Mouse (Mus musculus): ENCODE data around the gene Gm45062. TPM values are rescaled to one million over a fixed set of nuclear protein-coding genes. Genes with fewer than 3 reads are reported as not detected.

Gm45062 gene
- 13.9 and 14.6 TPM in 2 replicates for polyA plus RNA-seq (2016; fragmentation: Nextera tagmentation; extraction: Ambion mirVana)

DNA sequence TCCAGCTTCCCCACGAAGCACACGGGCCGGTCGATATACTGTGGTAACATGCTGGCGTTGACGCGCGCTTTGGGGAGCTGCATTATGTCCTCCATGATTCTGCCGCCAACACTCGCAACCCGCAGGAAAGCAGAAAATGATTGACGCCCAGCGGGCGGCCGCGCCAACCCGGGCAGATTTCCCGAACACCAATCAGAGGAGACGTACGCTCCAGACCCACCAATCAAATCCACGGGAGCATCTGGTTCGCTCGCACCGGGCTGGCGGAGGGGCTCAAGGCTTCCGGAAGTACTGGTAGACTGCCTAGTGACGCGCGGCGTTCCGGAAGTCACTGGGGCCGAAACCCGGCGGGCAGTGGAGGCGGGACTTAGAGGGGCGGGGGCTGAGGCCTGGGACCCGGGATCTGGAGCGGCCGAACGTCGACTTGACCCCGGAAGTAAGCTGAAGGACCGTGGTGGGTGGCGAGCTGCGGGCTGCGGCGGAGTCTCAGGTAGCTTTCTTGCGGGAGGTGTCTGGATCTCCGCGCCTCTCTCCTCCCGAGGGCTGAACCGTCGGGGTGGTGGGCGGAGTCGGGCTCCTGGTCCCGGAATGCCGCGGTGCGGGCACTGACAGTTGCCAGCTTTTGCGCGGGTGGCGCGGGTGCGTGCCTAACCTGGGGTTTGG, at the start of gene Gm45062, which contains the start of the genes Rpa3 and Umad1:
Gene Gm45062, plus strand, starts transcription at position 447 of the 663 bp plus-strand sequence.
Gene Rpa3, minus strand, starts transcription at position 170 of the 663 bp plus-strand sequence.
Gene Umad1, plus strand, starts transcription at position 285 of the 663 bp plus-strand sequence.
- H3K9me3 ChIP-seq (replicated peaks): no peaks in the 10 kb centered on the region
- H3K27ac ChIP-seq: peak within 1 kb of the TSS; percentile 77
- peaks cover 8% of the 10 kb centered on the region for H3K4me1 ChIP-seq
- peak within 1 kb of the TSS; percentile 83 for H3K4me2 ChIP-seq (replicated peaks)
- H3K36me3 ChIP-seq: peaks cover 12% of the 10 kb centered on the region; the same call in 1 of the 2 replicates
- peak within 1 kb of the TSS; percentile 61 for H3K4me3 ChIP-seq
- WGBS: under 1% methylated on average over 64 of the region's 64 CpGs
- H3K27me3 ChIP-seq: no peaks in the 10 kb centered on the region
- ATAC-seq (ENCODE audit: low FRiP score): peak; percentile 100
- H3K9ac ChIP-seq: peak within 1 kb of the TSS; percentile 81

DNA sequence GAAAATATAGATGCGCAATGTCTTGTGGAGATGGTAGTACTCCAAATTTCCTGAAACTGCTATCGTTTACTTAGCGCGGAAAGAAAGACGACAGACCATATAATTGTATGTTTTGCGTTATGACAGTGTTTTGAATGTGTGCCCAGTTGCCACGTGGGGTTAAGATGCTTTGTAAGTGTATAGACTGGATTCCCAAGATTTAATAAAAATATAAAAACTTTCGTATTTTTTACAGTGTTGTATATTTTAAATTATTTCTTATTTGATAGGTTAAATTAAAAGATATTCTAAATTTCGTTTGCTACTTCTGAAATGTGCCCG, 49.4 kb upstream of the Gm45062 start:
- H3K9me3 ChIP-seq (replicated peaks): no peaks in the 10 kb centered on the region
- H3K27ac ChIP-seq: peak overlapping the region; percentile 94; the same call in 1 of the 2 replicates
- H3K9ac ChIP-seq: peak overlapping the region; percentile 87
- WGBS: 13% methylated on average over 10 of the region's 10 CpGs
- peak overlapping the region; percentile 57 for H3K4me2 ChIP-seq (replicated peaks)
- H3K4me3 ChIP-seq: peak overlapping the region; percentile 80
- peaks cover 6% of the 10 kb centered on the region; the same call in 1 of the 2 replicates for H3K36me3 ChIP-seq
- peaks cover 9% of the 10 kb centered on the region for H3K4me1 ChIP-seq
- H3K27me3 ChIP-seq: no peaks in the 10 kb centered on the region
- peak; percentile 15 for ATAC-seq (ENCODE audit: low FRiP score)

DNA sequence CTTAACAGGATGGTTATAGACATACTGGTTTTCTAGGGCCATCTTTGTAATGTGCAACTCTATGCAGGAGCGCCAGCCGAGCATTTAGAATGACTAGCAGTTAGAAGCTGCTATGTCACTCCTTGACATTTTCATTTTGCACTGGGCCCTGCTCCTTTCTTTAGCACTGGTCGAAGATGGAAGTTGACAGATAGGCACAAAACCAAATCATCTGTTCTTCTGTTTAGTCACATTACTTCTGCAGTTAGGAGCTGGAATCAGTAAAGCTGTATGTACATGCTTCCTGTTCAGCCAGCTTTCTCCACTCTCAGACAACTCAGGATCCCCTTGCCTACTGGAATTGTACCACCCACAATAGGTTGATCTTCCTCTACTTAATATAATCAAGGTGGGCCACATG, 48.6 kb upstream of the Gm45062 start:
- H3K9me3 ChIP-seq (replicated peaks): no peaks in the 10 kb centered on the region
- peak overlapping the region; percentile 57 for H3K4me2 ChIP-seq (replicated peaks)
- 80% methylated on average over 3 of the region's 3 CpGs for WGBS
- ATAC-seq (ENCODE audit: low FRiP score): no peak
- no peak overlapping the region for H3K27ac ChIP-seq
- H3K27me3 ChIP-seq: no peaks in the 10 kb centered on the region
- H3K4me1 ChIP-seq: peaks cover 9% of the 10 kb centered on the region
- H3K36me3 ChIP-seq: peaks cover 14% of the 10 kb centered on the region; the same call in 1 of the 2 replicates
- no peak overlapping the region for H3K4me3 ChIP-seq
- no peak overlapping the region for H3K9ac ChIP-seq

DNA sequence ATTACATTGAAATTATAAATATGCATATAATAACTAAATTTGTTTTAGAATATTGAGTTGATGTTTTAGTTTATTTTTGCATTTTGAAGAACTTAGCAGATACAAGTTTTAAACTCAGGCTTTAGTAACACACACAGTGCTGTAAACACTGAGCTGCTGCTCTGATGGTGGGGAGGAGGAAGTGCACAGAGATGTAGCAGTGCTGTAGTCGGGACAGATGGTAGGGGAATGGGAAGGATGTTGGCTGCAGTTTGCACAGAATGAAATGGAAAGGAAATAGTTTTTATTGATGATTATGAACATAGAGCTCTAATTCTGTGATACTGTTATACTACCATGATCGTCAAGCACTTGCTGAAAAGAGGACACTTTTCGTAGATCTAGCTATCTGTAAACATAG, 32.2 kb upstream of the Gm45062 start:
- H3K4me3 ChIP-seq: no peak overlapping the region
- no peak overlapping the region for H3K4me2 ChIP-seq (replicated peaks)
- 89% methylated on average over 3 of the region's 3 CpGs for WGBS
- H3K27me3 ChIP-seq: no peaks in the 10 kb centered on the region
- no peak overlapping the region for H3K9ac ChIP-seq
- peaks cover 28% of the 10 kb centered on the region for H3K36me3 ChIP-seq
- no peak for ATAC-seq (ENCODE audit: low FRiP score)
- no peaks in the 10 kb centered on the region for H3K4me1 ChIP-seq
- H3K9me3 ChIP-seq (replicated peaks): no peaks in the 10 kb centered on the region
- no peak overlapping the region for H3K27ac ChIP-seq

DNA sequence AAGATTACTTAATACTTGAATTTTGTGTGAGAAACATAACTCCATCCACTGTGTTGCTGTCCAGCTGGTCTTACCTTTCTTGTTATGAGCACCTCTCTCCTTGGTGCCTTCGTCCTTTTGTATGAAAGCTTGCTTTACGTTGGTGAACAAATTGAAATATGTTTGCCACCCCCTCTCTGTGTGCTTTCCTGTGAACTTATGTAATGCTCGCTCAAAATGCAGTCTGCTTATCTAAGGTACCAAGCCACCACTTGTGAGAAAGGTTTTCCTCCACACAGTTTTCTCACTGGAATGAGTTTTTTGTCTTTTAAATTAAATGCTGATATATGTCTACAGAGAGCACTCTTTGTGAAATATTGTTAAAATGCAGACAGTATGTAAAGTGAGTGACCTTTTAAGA, 30.7 kb upstream of the Gm45062 start:
- H3K4me2 ChIP-seq (replicated peaks): no peak overlapping the region
- ATAC-seq (ENCODE audit: low FRiP score): no peak
- no peaks in the 10 kb centered on the region for H3K9me3 ChIP-seq (replicated peaks)
- H3K9ac ChIP-seq: no peak overlapping the region
- H3K4me1 ChIP-seq: no peaks in the 10 kb centered on the region
- H3K36me3 ChIP-seq: peaks cover 33% of the 10 kb centered on the region
- no peak overlapping the region for H3K4me3 ChIP-seq
- WGBS: 92% methylated on average over 3 of the region's 3 CpGs
- H3K27ac ChIP-seq: no peak overlapping the region
- H3K27me3 ChIP-seq: no peaks in the 10 kb centered on the region

DNA sequence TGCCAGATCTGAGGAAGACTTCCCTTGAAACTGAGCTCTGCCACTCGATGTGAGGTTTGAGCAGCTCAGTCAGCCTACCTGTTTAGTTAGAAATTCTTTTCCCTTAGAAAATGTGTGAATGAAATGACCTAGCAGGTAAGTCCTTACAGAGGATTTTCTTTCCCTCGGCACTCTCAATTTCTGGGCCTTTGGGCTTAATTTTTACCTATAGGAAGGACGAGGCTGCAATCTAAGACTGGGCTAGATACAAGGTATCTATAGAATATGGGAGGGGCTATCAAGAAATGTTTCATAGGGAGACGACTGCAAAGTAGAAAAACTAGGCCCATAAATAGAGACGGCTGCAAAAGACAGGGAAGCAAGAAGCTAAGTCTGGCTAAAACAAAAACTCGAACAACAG, 934 bp upstream of the Gm45062 start:
- Histone ChIP-seq H3K9me3 (replicated peaks) (no peaks in the 10 kb centered on the region), H3K27ac (peak overlapping the region; percentile 64; the same call in 1 of the 2 replicates), H3K9ac (peak overlapping the region; percentile 78), H3K4me3 (peak overlapping the region; percentile 61), H3K4me2 (replicated peaks) (peak overlapping the region; percentile 53), H3K36me3 (peaks cover 15% of the 10 kb centered on the region; the same call in 1 of the 2 replicates), H3K27me3 (no peaks in the 10 kb centered on the region), H3K4me1 (peaks cover 8% of the 10 kb centered on the region)
- ATAC-seq (ENCODE audit: low FRiP score): no peak
- 12% methylated on average over 6 of the region's 6 CpGs for WGBS

DNA sequence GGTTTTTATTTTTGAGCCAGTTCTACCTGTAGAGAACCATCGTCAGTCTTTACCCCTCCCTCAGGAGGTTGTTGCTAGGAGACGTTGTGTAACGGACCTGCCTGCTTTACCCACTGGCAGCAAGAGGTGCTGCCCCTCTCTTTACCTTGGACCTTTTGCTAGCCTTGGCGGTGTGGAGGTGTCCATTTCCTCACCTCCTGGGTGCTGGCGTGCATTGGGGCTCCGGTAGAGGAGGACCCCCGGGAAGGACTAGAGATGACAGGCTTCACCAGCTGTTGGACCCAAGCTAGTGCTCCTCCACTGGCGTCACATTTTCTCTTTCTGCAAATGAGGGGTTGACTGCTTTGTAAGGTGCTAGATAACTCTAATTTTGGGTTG, 406 bp downstream of the Gm45062 start:
- ATAC-seq (ENCODE audit: low FRiP score): no peak
- Histone ChIP-seq H3K9ac (peak overlapping the region; percentile 81), H3K36me3 (peaks cover 7% of the 10 kb centered on the region; the same call in 1 of the 2 replicates), H3K9me3 (replicated peaks) (no peaks in the 10 kb centered on the region), H3K27ac (peak overlapping the region; percentile 77), H3K4me3 (peak overlapping the region; percentile 61), H3K27me3 (no peaks in the 10 kb centered on the region), H3K4me1 (peaks cover 8% of the 10 kb centered on the region), H3K4me2 (replicated peaks) (peak overlapping the region; percentile 83)
- WGBS: 0% methylated on average over 8 of the region's 8 CpGs

DNA sequence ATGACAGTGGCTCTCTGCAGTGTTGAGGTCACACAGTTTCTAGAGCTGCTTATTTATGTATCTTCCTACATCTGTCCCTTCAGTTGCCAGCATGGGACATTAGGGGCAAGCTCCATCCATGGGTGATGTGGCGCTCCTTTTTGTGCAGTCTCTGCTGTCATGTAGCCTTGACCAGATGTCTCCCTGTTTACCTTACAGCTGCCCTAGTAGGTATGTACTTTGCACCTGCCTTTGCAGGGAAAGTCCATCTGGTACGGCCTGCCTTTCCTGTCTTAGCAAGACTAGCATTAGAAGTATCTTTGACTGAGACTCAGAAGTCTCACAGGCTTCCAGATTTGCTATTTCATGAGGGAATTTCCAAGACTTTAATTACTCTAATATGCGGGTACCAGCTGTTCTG, 11.8 kb downstream of the Gm45062 start:
- Histone ChIP-seq H3K9ac (no peak overlapping the region), H3K4me3 (no peak overlapping the region), H3K36me3 (peaks cover 6% of the 10 kb centered on the region; the same call in 1 of the 2 replicates), H3K9me3 (replicated peaks) (no peaks in the 10 kb centered on the region), H3K4me2 (replicated peaks) (no peak overlapping the region), H3K4me1 (no peaks in the 10 kb centered on the region), H3K27ac (no peak overlapping the region), H3K27me3 (no peaks in the 10 kb centered on the region)
- 87% methylated on average over 3 of the region's 3 CpGs for WGBS
- no peak for ATAC-seq (ENCODE audit: low FRiP score)

DNA sequence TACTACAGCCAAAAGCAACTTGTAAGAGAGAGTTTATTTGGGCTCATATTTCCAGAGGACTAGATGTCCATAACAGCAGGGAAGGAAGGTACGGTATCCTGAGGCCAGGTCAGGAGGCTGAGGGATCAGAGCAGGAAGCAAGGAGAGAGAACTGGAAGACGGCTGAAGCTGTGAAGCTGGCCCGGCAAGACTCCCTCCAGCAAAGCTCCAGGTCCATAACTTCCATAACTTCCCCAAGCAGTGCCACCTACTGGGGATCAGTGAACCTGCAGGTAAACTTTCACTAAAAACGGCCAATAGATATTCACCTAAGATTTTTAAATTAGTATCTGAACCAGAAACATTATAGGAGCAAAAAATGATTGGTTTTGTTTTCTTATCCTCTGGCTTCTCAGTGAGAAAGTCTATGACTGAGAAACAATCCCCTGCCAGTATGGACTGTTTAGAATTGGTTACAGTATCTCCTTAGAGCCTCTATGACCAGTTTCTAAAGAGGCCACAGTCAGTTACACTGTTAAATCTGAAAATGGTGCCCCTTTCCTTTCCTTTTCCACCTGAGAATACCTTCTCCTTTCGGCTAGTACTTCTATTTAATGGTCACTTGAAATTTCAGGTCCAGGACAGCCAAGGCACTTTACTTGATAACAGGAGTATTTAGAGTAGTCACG, 15.3 kb downstream of the Gm45062 start:
- no peaks in the 10 kb centered on the region for H3K4me1 ChIP-seq
- no peak overlapping the region for H3K27ac ChIP-seq
- no peaks in the 10 kb centered on the region for H3K27me3 ChIP-seq
- WGBS: 40% methylated on average over 6 of the region's 6 CpGs
- no peak overlapping the region for H3K4me3 ChIP-seq
- no peak overlapping the region for H3K9ac ChIP-seq
- peaks cover 6% of the 10 kb centered on the region; the same call in 1 of the 2 replicates for H3K36me3 ChIP-seq
- ATAC-seq (ENCODE audit: low FRiP score): peak; percentile 60; the same call in 1 of the 2 replicates
- no peak overlapping the region for H3K4me2 ChIP-seq (replicated peaks)
- H3K9me3 ChIP-seq (replicated peaks): no peaks in the 10 kb centered on the region

DNA sequence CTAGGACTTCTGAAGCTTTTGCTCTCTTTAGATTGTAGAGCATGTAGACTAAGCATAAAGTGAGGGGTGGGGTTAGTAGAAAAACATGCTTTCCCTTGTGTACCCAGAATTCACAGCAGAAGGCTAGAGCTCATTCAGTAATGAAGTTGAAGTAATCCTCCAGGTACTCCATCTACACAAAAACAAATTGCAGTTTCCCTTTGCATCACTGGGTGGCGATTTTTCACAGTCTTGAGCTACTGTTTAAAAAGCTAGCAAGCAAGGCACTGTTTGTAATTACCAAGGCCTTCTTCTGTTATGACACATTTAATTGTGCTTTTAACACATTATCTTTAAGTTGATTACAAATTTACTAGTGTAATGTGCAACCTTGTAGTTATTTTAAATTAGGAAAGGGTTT, 15.8 kb downstream of the Gm45062 start:
- 10% methylated on average over 1 of the region's 1 CpGs for WGBS
- Histone ChIP-seq H3K36me3 (peaks cover 6% of the 10 kb centered on the region; the same call in 1 of the 2 replicates), H3K9ac (no peak overlapping the region), H3K27me3 (no peaks in the 10 kb centered on the region), H3K9me3 (replicated peaks) (no peaks in the 10 kb centered on the region), H3K27ac (no peak overlapping the region), H3K4me1 (no peaks in the 10 kb centered on the region), H3K4me2 (replicated peaks) (no peak overlapping the region), H3K4me3 (no peak overlapping the region)
- ATAC-seq (ENCODE audit: low FRiP score): no peak

DNA sequence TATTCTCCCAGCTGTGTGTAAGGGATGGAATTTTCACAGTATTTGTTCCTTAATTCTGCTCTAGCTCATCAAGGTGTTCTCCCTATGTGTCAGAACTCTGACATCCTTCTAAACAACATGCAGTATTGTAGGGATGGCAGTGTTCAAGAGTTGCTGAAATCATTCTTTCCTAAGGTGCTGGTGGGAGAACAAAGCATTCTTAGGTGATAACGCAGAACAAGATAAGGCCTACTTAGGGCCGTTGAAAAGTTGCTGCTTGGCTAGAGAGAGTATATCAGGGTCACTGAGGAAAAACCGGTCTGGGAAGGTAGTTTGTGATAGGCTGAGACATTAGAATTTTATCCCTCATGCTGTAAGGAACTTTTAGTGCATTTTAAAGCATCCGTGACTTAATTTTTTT, 17.2 kb downstream of the Gm45062 start:
- H3K9ac ChIP-seq: no peak overlapping the region
- H3K4me1 ChIP-seq: no peaks in the 10 kb centered on the region
- 88% methylated on average over 4 of the region's 4 CpGs for WGBS
- no peaks in the 10 kb centered on the region for H3K27me3 ChIP-seq
- H3K4me2 ChIP-seq (replicated peaks): no peak overlapping the region
- no peaks in the 10 kb centered on the region for H3K9me3 ChIP-seq (replicated peaks)
- H3K27ac ChIP-seq: no peak overlapping the region
- 0 out of 2 replicates have a peak, but pooled peaks cover 4% of the 10 kb centered on the region for H3K36me3 ChIP-seq
- no peak overlapping the region for H3K4me3 ChIP-seq
- no peak for ATAC-seq (ENCODE audit: low FRiP score)

DNA sequence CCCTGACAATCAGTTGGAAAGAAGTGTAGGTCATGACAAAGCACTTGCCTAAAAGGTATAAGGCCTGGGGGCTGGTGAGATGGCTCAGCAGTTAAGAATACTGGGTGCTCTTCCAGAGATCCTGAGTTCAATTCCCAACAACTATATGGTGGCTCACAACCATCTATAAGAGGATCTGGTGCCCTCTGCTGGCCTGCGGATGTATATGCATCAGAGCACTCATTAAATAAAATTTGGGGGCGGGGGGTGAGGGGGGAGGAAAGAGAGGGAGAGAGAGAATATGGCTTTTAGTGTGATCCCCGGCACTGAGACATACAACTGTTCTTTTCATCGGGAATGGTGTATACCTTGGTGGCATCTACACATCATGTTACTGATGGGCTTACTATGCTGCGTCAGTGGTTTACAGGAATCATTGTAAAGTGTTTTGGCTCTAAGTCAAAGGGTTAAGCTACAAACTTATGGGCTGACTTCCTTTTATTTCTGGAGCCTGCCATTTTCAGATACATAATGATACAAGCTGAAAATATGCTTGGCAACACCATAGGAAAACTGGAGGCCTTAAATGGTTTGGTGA, 19.3 kb downstream of the Gm45062 start:
- Histone ChIP-seq H3K27me3 (no peaks in the 10 kb centered on the region), H3K9me3 (replicated peaks) (no peaks in the 10 kb centered on the region), H3K4me3 (no peak overlapping the region), H3K36me3 (no peaks in the 10 kb centered on the region), H3K27ac (no peak overlapping the region), H3K4me2 (replicated peaks) (no peak overlapping the region), H3K9ac (no peak overlapping the region), H3K4me1 (no peaks in the 10 kb centered on the region)
- ATAC-seq (ENCODE audit: low FRiP score): no peak
- 72% methylated on average over 5 of the region's 5 CpGs for WGBS

Measured in hindbrain, embryonic 12.5 days (tissue).